Mouse (Mus musculus) bone marrow, adult 2 months (tissue): Measurements from ENCODE around the gene AC140267.1.

Source experiments
- CTCF ChIP-seq: fragments of 200-500 bp; IDR thresholded peaks from 2 replicates; pipeline ENCODE4 v1.5.1; 2011; ENCODE audit warnings: low read length, control low read depth; ENCODE audit not compliant: control insufficient read depth, insufficient read depth
- POLR2A ChIP-seq: fragments of 200-500 bp; IDR thresholded peaks from 2 replicates; pipeline ENCODE4 v1.6.1; 2011; ENCODE audit warnings: low read depth, mild to moderate bottlenecking, control low read depth, low read length, borderline replicate concordance; ENCODE audit not compliant: control insufficient read depth

- no peak for TF ChIP-seq CTCF
- TF ChIP-seq POLR2A, result no peak
Observed at GRCm38 (mm10) chr15:80221031-80221430, 14.6 kb upstream of the AC140267.1 start.
